Mouse (Mus musculus) G1E (cell line): ENCODE data around the gene Ccdc3. TPM values are rescaled to one million over a fixed set of nuclear protein-coding genes. Genes with fewer than 3 reads are reported as not detected.

ENCODE experiments used
- ATAC-seq: 2 replicates; pipeline ENCODE4 v1.8.0; 2016; ENCODE audit warnings: mild to moderate bottlenecking; ENCODE audit not compliant: insufficient number of reproducible peaks, poor library complexity, low FRiP score, severe bottlenecking; ENCODE audit errors: extremely low read depth
- DNase-seq: peaks from one replicate; pipeline ENCODE4 v3.0.0; 2012; ENCODE audit warnings: low spot score
- H3K27me3 ChIP-seq: 2 replicates; pipeline ENCODE4 v1.6.1; 2012; ENCODE audit warnings: mild to moderate bottlenecking, low read length, inconsistent platforms; ENCODE audit not compliant: insufficient read depth
- H3K36me3 ChIP-seq: replicated peaks from 2 replicates; pipeline ENCODE3; 2012; ENCODE audit warnings: mild to moderate bottlenecking, inconsistent platforms
- H3K4me1 ChIP-seq: 2 replicates; pipeline ENCODE4 v1.6.1; 2012; ENCODE audit warnings: low read depth, low read length, inconsistent platforms, mixed read lengths; ENCODE audit not compliant: insufficient read depth
- H3K4me3 ChIP-seq: 2 replicates; pipeline ENCODE4 v1.5.1; 2012; ENCODE audit warnings: low read depth, mild to moderate bottlenecking, inconsistent platforms, low read length, moderate library complexity, mixed read lengths
- H3K9me3 ChIP-seq: replicated peaks from 2 replicates; pipeline ENCODE4 v1.6.1; 2012; ENCODE audit warnings: inconsistent platforms
- CTCF ChIP-seq: IDR thresholded peaks from 2 replicates; pipeline ENCODE4 v1.5.1; 2012; ENCODE audit warnings: low read depth, low read length, inconsistent platforms, mixed read lengths
- GATA2 ChIP-seq: IDR thresholded peaks from 2 replicates; pipeline ENCODE4 v1.6.1; 2012; ENCODE audit warnings: low read depth, low read length, inconsistent platforms, borderline replicate concordance
- POLR2AphosphoS5 ChIP-seq: IDR thresholded peaks from 2 replicates; pipeline ENCODE4 v1.6.1; 2012; ENCODE audit warnings: low read depth, low read length, inconsistent platforms; ENCODE audit not compliant: insufficient replicate concordance
- TAL1 ChIP-seq: conservative IDR thresholded peaks from 2 replicates; pipeline ENCODE4 v1.6.1; 2012; ENCODE audit warnings: low read depth, low read length, inconsistent platforms, mixed read lengths
- polyA plus RNA-seq: library from polyadenylated mRNA; stranded (reverse); fragments of >175 nt; gene quantifications from 2 replicates; pipeline ENCODE4 v1.2.3, GENCODE M21; 2012
- total RNA-seq, 2 experiments: library from RNA; stranded (forward) in 1 of 2; stranded (reverse) in 1 of 2; fragments of 200-1000 nt in 1 of 2; fragments of >200 nt in 1 of 2; fragmentation: Nextera tagmentation in 1 of 2; gene quantifications; 2 replicates each; pipeline ENCODE4 v1.2.3; 2014 to 2017

The Ccdc3 gene
- total and polyA plus RNA-seq, 3 experiments: not detected

GRCm38 (mm10) chr2:5262279-5262678 lies 124.7 kb downstream of the Ccdc3 start:
- Histone ChIP-seq H3K9me3 (no peaks in the 10 kb centered on the region), H3K4me1 (no peaks in the 10 kb centered on the region), H3K36me3 (no peaks in the 10 kb centered on the region), H3K27me3 (no peaks in the 10 kb centered on the region), H3K4me3 (no peak overlapping the region)
- TF ChIP-seq TAL1 (no peak), POLR2AphosphoS5 (no peak), CTCF (no peak)
- no peak for ATAC-seq
- DNase-seq: no peak

- ATAC-seq (no peak), DNase-seq (no peak)
- H3K27me3 ChIP-seq: no peaks in the 10 kb centered on the region
- no peak for TF ChIP-seq GATA2
- H3K4me1 ChIP-seq: no peaks in the 10 kb centered on the region
- H3K9me3 ChIP-seq: no peaks in the 10 kb centered on the region
- no peak overlapping the region for H3K4me3 ChIP-seq
- no peaks in the 10 kb centered on the region for H3K36me3 ChIP-seq
Measured at GRCm38 (mm10) chr2:5267980-5268379, 130.4 kb downstream of the Ccdc3 start.

Other genes with a start within 250 kb of the Ccdc3 start
- gene Phyh, start 218.8 kb upstream of the Ccdc3 start, total RNA-seq (2014; fragmentation: Nextera tagmentation): 22.6 and 32.8 TPM in 2 replicates
- gene Phyh, start 218.8 kb upstream of the Ccdc3 start, total RNA-seq (2017): 14.5 and 20.2 TPM in 2 replicates
- 3.8 and 4.3 TPM in 2 replicates for gene Phyh, start 218.8 kb upstream of the Ccdc3 start, polyA plus RNA-seq
- gene Ucma, start 161.7 kb upstream of the Ccdc3 start, total RNA-seq (2014; fragmentation: Nextera tagmentation): not detected in 2 replicates
- gene Ucma, start 161.7 kb upstream of the Ccdc3 start, total RNA-seq (2017): not detected in 2 replicates
- gene Ucma, start 161.7 kb upstream of the Ccdc3 start, polyA plus RNA-seq: not detected in 2 replicates
- 94.5 and 118 TPM in 2 replicates for gene Mcm10, start 125.0 kb upstream of the Ccdc3 start, total RNA-seq (2014; fragmentation: Nextera tagmentation)
- gene Mcm10, start 125.0 kb upstream of the Ccdc3 start, total RNA-seq (2017): 97.5 and 100 TPM in 2 replicates
- gene Mcm10, start 125.0 kb upstream of the Ccdc3 start, polyA plus RNA-seq: 36.4 and 48.7 TPM in 2 replicates
- gene Optn, start 73.7 kb upstream of the Ccdc3 start, total RNA-seq (2014; fragmentation: Nextera tagmentation): 65.2 and 68.0 TPM in 2 replicates
- gene Optn, start 73.7 kb upstream of the Ccdc3 start, total RNA-seq (2017): 117 and 139 TPM in 2 replicates
- gene Optn, start 73.7 kb upstream of the Ccdc3 start, polyA plus RNA-seq: 29.3 and 30.3 TPM in 2 replicates